Mouse (Mus musculus): ENCODE measurements around the gene Capn11. TPM values are rescaled to one million over a fixed set of nuclear protein-coding genes. Genes with fewer than 3 reads are reported as not detected.

The Capn11 gene
- total and polyA plus RNA-seq, 3 experiments: 0.03 TPM; not detected in 2

GRCm38 (mm10) chr17:45617655-45618054 is 41.5 kb downstream of the Capn11 start:
- peaks cover 2 to 13% of the 10 kb centered on the region in 2 experiments for H3K4me1 ChIP-seq (ENCODE audit: control insufficient read depth in 1 of 2, insufficient read depth in 2 of 2, low read length in 2 of 2)
- no peak for DNase-seq (ENCODE audit: low read depth, low spot score)
- no peak overlapping the region for H3K4me3 ChIP-seq (ENCODE audit: control insufficient read depth in 1 of 2, insufficient read depth in 1 of 2, low read depth in 2 of 2, low read length in 2 of 2)
- TF ChIP-seq MYB (IDR thresholded peaks at IDR 0.05; ENCODE audit: low read depth, low read length) (no peak), GATA1 (IDR thresholded peaks at IDR 0.05; ENCODE audit: low read depth, low read length) (no peak), SMC3 (IDR thresholded peaks at IDR 0.05; ENCODE audit: low read depth, low read length) (no peak), NRF1 (IDR thresholded peaks at IDR 0.05; ENCODE audit: insufficient read depth, low read depth, low read length, poor library complexity, severe bottlenecking) (no peak), TAL1 (IDR thresholded peaks at IDR 0.05; ENCODE audit: low read length) (no peak), CHD1 (IDR thresholded peaks at IDR 0.05; ENCODE audit: low read depth, low read length) (no peak), POLR2AphosphoS2 (IDR thresholded peaks at IDR 0.05; ENCODE audit: low read length) (no peak), EP300 (IDR thresholded peaks at IDR 0.05; ENCODE audit: low read depth in 1 of 2, low read length in 2 of 2) (no peak), SIN3A (IDR thresholded peaks at IDR 0.05; ENCODE audit: low read length) (no peak), RAD21 (IDR thresholded peaks at IDR 0.05; ENCODE audit: low read depth, low read length) (no peak), MAZ (IDR thresholded peaks at IDR 0.05; ENCODE audit: low read depth, low read length) (no peak), MXI1 (IDR thresholded peaks at IDR 0.05; ENCODE audit: low read depth, low read length) (no peak)
- H3K9me3 ChIP-seq (replicated peaks; ENCODE audit: insufficient read depth, low read length): no peaks in the 10 kb centered on the region
- H3K27ac ChIP-seq (ENCODE audit: control insufficient read depth, low read depth, low read length): no peak overlapping the region
- peaks cover 0 to 7% of the 10 kb centered on the region in 2 experiments; a peak in 2 of 4 replicates for H3K36me3 ChIP-seq (ENCODE audit: control insufficient read depth in 1 of 2, insufficient read depth in 2 of 2, low read length in 2 of 2)
- H3K79me2 ChIP-seq (ENCODE audit: control insufficient read depth, insufficient read depth, low read length, poor library complexity): no peaks in the 10 kb centered on the region
- H3K9ac ChIP-seq (ENCODE audit: control insufficient read depth, low read depth, low read length, poor library complexity, severe bottlenecking): no peak overlapping the region
- H3K27me3 ChIP-seq (ENCODE audit: control insufficient read depth in 1 of 2, insufficient read depth in 2 of 2, low read length in 2 of 2): no peaks in the 10 kb centered on the region

DNA sequence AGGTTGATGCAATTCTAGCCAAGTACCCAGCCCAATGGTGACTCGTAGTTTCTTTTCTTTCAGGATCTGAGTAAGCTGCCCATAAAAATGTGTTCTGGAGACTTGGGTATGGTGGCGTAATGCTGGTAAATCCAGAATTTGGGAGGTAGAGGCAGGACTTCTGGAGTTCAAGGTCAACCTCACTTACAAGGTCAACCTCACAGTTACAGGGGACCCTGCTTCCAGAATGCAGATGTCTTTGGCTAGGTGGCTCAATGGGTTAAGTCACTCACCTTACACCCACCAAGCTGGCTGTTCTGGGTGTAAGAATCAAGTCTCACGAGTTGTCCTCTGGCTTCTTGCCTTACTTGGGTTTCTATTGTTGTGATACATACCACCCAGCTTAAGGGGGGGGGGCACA is 42.4 kb downstream of the Capn11 start:
- H3K9ac ChIP-seq (ENCODE audit: control insufficient read depth, low read depth, low read length, poor library complexity, severe bottlenecking): no peak overlapping the region
- no peaks in the 10 kb centered on the region for H3K27me3 ChIP-seq (ENCODE audit: control insufficient read depth in 1 of 2, insufficient read depth in 2 of 2, low read length in 2 of 2)
- peaks cover 0 to 16% of the 10 kb centered on the region in 2 experiments; a peak in 2 of 4 replicates for H3K36me3 ChIP-seq (ENCODE audit: control insufficient read depth in 1 of 2, insufficient read depth in 2 of 2, low read length in 2 of 2)
- H3K4me3 ChIP-seq (ENCODE audit: control insufficient read depth in 1 of 2, insufficient read depth in 1 of 2, low read depth in 2 of 2, low read length in 2 of 2): no peak overlapping the region
- no peaks in the 10 kb centered on the region for H3K79me2 ChIP-seq (ENCODE audit: control insufficient read depth, insufficient read depth, low read length, poor library complexity)
- H3K4me1 ChIP-seq (ENCODE audit: control insufficient read depth in 1 of 2, insufficient read depth in 2 of 2, low read length in 2 of 2): peaks cover 9 to 19% of the 10 kb centered on the region in 2 experiments
- H3K9me3 ChIP-seq (replicated peaks; ENCODE audit: insufficient read depth, low read length): no peaks in the 10 kb centered on the region
- no peak for DNase-seq (ENCODE audit: low read depth, low spot score)
- TF ChIP-seq USF2 (IDR thresholded peaks at IDR 0.05; ENCODE audit: borderline replicate concordance in 1 of 2, insufficient read depth in 1 of 2, low read depth in 1 of 2, low read length in 2 of 2): no peak
- TF ChIP-seq CHD2 (IDR thresholded peaks at IDR 0.05; ENCODE audit: low read length): no peak
- TF ChIP-seq POLR2AphosphoS5 (IDR thresholded peaks at IDR 0.05; ENCODE audit: borderline replicate concordance, low read depth, low read length): no peak
- TF ChIP-seq MXI1 (IDR thresholded peaks at IDR 0.05; ENCODE audit: low read depth, low read length): no peak
- TF ChIP-seq SMC3 (IDR thresholded peaks at IDR 0.05; ENCODE audit: low read depth, low read length): no peak
- no peak for TF ChIP-seq TAL1 (IDR thresholded peaks at IDR 0.05; ENCODE audit: low read length)
- no peak for TF ChIP-seq E2F4 (IDR thresholded peaks at IDR 0.05; ENCODE audit: borderline replicate concordance, low read depth, low read length)
- TF ChIP-seq USF1 (IDR thresholded peaks at IDR 0.05; ENCODE audit: low read depth, low read length): no peak
- no peak for TF ChIP-seq HCFC1 (IDR thresholded peaks at IDR 0.05; ENCODE audit: low read depth, low read length)
- TF ChIP-seq TBP (IDR thresholded peaks at IDR 0.05; ENCODE audit: low read depth, low read length): no peak
- H3K27ac ChIP-seq (ENCODE audit: control insufficient read depth, low read depth, low read length): no peak overlapping the region
